Mouse (Mus musculus): ENCODE measurements around the gene Nup93. TPM values are rescaled to one million over a fixed set of nuclear protein-coding genes. Genes with fewer than 3 reads are reported as not detected.

The Nup93 gene
- polyA plus RNA-seq, 1 experiment from 2014 or later = 74.9 TPM

DNA sequence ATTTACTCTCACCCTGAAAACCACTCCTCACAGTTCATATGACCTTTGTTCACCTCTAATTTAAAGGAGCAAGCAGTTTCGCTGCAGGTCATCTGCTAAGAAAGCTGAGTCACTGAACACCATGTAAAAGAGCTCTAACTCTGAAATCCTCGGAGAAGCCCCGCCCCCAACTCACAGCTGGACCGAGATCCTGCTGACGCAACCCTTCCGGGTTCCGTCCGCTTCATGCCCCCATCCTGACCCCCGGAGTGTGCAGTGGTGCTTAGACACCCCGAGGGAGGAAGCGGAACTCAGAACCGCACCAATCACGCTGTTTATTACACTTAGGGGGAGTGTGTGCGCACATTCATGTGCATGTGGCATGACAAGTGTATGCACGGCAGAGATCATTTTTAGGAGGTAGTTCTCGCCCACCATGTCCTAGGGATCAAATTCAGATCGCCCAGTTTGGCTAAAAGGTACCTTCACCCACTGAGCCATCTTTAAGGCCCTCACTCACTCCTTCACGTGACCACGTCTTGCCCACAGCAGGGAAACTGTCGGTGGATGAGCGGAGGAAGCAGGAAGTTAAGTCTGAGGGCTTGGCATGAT is 23.2 kb upstream of the Nup93 start:
- 17% methylated on average over 21 of the region's 21 CpGs for WGBS
- Histone ChIP-seq H3K9me3 (no peaks in the 10 kb centered on the region), H3K27ac (peak overlapping the region; percentile 54; the same call in 1 of the 2 replicates), H3K4me3 (replicated peaks) (peak overlapping the region; percentile 29), H3K36me3 (no peaks in the 10 kb centered on the region), H3K4me1 (replicated peaks) (peaks cover 10% of the 10 kb centered on the region), H3K4me2 (replicated peaks) (peak overlapping the region; percentile 67), H3K27me3 (replicated peaks) (peaks cover 7% of the 10 kb centered on the region), H3K9ac (peak overlapping the region; percentile 36)
- peak; percentile 60 for ATAC-seq

DNA sequence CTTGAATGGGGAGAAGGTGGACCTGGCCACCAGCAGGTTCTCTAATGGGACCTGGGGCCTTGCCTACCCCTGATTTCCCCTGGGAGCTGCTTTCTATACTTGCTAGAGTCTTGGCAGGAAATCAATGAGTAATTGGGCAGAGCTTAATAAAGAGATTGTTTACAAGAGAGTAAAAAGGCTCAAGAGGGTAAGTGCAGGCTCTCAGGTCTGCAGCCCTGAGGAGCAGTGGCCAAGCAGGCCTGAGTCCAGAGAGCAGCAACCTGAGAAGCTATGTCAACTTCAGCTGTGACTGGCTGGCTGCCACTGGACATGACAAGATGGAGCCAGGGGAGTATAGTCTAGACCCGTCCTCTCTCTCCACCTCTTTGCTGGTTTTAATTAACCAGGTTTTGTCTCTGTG is 21.4 kb upstream of the Nup93 start:
- Histone ChIP-seq H3K4me1 (replicated peaks) (no peaks in the 10 kb centered on the region; the same call in 1 of the 2 replicates), H3K9ac (no peak overlapping the region), H3K27me3 (replicated peaks) (no peaks in the 10 kb centered on the region), H3K9me3 (no peaks in the 10 kb centered on the region), H3K4me2 (replicated peaks) (no peak overlapping the region), H3K27ac (no peak overlapping the region), H3K36me3 (no peaks in the 10 kb centered on the region), H3K4me3 (replicated peaks) (no peak overlapping the region)
- no peak for ATAC-seq
- WGBS = 83% methylated on average over 1 of the region's 1 CpGs

DNA sequence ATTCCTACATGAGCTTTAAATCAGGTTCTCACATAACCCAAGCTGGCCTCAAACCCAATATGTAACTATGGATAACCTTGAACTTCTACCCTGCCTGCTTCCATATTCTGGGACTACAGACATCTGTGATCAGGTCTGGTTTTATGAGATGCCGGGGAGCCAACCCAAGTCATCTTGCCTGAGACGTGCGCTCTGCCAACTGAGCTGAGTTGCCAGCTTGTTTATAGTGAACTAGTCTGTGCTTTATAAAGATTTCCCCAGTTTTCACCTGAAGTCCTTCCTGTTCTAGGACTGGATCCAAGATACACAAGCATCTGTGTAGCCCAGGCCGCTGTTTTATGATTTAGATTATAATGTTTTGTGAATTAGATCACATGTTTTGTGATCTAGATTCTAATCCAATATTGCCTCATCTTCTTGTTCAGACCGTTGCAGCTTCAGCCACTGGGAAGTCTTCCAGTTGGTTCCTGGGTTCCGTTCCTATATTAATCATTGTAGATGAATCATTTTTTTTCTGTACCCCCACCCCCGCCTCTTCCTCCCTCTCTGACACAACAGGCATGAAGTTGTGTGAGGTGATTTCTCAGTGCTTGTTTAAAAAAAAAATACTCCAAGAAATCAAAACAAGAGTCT is 19.7 kb upstream of the Nup93 start:
- Histone ChIP-seq H3K4me3 (replicated peaks) (no peak overlapping the region), H3K36me3 (no peaks in the 10 kb centered on the region), H3K9me3 (no peaks in the 10 kb centered on the region), H3K27me3 (replicated peaks) (no peaks in the 10 kb centered on the region), H3K4me1 (replicated peaks) (no peaks in the 10 kb centered on the region; the same call in 1 of the 2 replicates), H3K4me2 (replicated peaks) (no peak overlapping the region), H3K9ac (no peak overlapping the region), H3K27ac (no peak overlapping the region)
- ATAC-seq = no peak
- WGBS = 81% methylated on average over 7 of the region's 7 CpGs

DNA sequence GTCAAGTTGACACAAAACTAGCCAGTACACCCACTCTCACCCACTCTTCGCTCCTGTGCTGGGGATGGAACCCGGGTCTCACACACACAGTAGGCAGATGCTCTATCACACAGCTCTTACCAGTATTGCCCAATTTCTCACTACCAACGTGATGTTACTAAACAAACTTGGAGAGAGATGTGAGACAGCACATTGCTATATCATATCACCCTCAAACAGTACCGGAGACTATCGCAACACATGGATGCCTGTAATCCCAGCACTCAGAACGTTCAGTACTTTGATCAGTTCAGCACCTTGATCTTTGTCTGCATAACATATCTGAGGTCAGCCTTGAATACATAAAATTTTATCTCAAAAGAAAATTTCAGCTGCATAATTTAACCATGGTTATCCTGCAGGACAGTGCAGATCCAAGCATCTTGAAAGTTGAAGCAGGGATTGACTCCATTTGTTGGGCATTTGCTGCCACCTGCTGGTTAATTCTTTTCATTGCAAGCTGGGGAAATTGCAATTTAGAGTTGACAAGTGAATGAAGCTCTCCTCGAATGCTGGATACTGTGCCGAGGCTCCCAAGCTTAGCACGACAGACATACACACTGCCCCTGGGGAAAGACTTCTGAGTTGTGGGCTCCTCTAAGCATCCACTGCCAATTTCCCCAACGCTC is 15.0 kb upstream of the Nup93 start:
- Histone ChIP-seq H3K4me2 (replicated peaks) (no peak overlapping the region), H3K9me3 (no peaks in the 10 kb centered on the region), H3K4me3 (replicated peaks) (no peak overlapping the region), H3K36me3 (no peaks in the 10 kb centered on the region), H3K4me1 (replicated peaks) (no peaks in the 10 kb centered on the region), H3K27ac (no peak overlapping the region), H3K9ac (no peak overlapping the region), H3K27me3 (replicated peaks) (no peaks in the 10 kb centered on the region)
- WGBS = 44% methylated on average over 10 of the region's 10 CpGs
- peak; percentile 47; the same call in 1 of the 2 replicates for ATAC-seq

DNA sequence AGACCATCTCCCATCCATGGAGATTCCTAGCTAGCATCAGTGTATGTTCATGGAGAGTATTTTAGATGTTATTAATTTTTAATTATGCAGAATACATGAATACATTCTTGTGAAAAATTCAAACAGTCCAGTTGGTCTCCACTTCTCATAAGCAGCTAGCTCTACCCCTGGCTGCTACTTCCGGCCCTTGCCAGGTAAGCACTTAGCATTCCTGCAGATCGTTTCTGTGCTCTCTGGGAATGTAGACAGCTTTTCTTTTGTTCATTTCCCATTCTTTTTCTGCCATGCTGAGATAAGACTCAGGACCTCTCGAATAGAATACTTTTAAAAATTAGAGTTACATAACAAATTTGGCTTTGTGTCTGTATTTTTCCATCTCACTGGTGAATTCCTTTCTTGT is 10.3 kb upstream of the Nup93 start:
- Histone ChIP-seq H3K9me3 (no peaks in the 10 kb centered on the region), H3K27me3 (replicated peaks) (no peaks in the 10 kb centered on the region), H3K4me3 (replicated peaks) (no peak overlapping the region), H3K9ac (no peak overlapping the region), H3K36me3 (no peaks in the 10 kb centered on the region), H3K4me2 (replicated peaks) (no peak overlapping the region), H3K27ac (no peak overlapping the region), H3K4me1 (replicated peaks) (no peaks in the 10 kb centered on the region)
- ATAC-seq = no peak
- WGBS = 60% methylated on average over 3 of the region's 3 CpGs

DNA sequence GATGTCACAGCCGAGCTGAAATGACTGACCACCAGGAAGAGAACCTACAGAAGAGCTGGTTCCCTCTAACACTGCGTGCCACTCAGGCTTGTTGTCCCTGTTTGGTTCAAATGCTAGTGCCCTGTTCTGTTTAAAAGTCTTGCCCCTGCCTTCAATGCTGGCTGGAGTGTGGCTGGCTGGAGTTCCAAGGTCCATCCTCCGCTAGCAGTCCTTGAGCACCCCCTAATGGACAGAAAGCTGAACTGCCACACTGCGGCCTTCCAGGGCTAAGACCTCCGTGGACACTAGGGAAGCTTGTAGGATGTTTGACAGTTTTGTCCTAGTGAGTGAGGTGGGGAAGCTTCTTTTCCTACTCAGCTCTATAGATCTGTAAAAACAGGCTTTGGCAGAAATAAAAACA is 8.6 kb upstream of the Nup93 start:
- ATAC-seq = peak; percentile 84
- no peaks in the 10 kb centered on the region for H3K27me3 ChIP-seq (replicated peaks)
- H3K9me3 ChIP-seq = no peaks in the 10 kb centered on the region
- H3K4me1 ChIP-seq (replicated peaks) = no peaks in the 10 kb centered on the region
- 16% methylated on average over 5 of the region's 5 CpGs for WGBS
- H3K4me3 ChIP-seq (replicated peaks) = no peak overlapping the region
- H3K4me2 ChIP-seq (replicated peaks) = no peak overlapping the region
- no peaks in the 10 kb centered on the region for H3K36me3 ChIP-seq
- H3K27ac ChIP-seq = no peak overlapping the region
- H3K9ac ChIP-seq = no peak overlapping the region

DNA sequence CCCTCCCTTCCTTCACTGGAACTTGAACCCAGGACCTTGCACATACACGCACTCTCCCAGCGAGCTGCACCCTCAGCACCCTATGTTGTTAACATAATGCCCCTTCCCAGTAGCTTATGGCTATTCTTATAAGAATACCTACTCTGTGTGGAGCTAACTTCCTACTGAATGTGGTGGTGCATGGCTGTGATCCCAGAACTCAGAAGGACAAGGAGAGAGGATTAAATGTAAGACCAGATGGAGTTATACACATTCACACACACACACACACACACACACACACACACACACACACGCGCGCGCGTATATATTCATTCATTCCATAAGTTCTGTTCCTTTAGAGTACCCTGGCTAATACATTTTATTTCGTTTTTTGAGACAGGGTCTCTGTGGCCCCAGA is 8.1 kb upstream of the Nup93 start:
- Histone ChIP-seq H3K9ac (no peak overlapping the region), H3K27ac (no peak overlapping the region), H3K36me3 (no peaks in the 10 kb centered on the region), H3K4me3 (replicated peaks) (no peak overlapping the region), H3K27me3 (replicated peaks) (no peaks in the 10 kb centered on the region), H3K4me2 (replicated peaks) (no peak overlapping the region), H3K4me1 (replicated peaks) (no peaks in the 10 kb centered on the region), H3K9me3 (no peaks in the 10 kb centered on the region)
- 84% methylated on average over 8 of the region's 8 CpGs for WGBS
- ATAC-seq = peak; percentile 31; the same call in 1 of the 2 replicates

DNA sequence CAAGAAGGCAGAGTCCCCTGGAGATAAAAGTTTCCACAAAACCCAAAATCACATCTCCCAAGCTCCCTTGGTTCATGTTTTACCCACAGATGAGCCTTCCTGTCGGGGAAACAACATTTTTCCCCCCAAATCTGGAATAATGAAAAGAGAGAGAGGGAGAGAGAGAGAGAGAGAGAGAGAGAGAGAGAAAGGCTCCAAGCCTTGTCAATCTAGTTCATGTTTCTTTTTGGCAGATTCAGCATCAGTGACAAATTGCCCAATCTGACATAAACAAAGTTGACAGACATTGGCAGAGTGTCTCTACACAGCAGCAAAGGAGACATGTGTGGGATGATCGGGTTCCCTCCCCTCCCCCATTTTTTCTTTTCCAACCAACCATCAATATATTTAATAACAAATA is 6.9 kb upstream of the Nup93 start:
- H3K27ac ChIP-seq = no peak overlapping the region
- no peak for ATAC-seq

DNA sequence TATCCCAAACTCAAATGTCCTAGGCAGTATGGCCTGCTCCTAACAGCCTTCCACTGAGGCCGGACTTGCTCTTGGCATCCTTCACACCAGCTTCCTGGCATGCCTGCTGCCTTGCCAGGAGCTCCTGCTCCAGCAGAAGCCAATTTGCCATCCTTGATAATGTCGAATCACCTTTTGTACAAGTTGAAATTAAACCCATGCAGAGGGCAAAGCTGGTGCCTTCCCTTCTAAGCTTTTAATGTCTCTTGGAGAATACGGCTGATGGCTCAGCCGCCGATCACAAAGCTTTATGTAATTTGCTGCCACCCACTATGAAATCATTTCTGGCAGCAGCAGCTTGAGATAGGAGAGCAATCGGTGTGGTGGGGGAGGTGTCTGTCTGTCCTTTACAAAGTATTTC is 4.7 kb upstream of the Nup93 start:
- no peak for ATAC-seq
- Histone ChIP-seq H3K36me3 (no peaks in the 10 kb centered on the region), H3K4me3 (replicated peaks) (no peak overlapping the region), H3K4me2 (replicated peaks) (no peak overlapping the region), H3K27ac (no peak overlapping the region), H3K4me1 (replicated peaks) (no peaks in the 10 kb centered on the region), H3K9ac (no peak overlapping the region), H3K9me3 (no peaks in the 10 kb centered on the region), H3K27me3 (replicated peaks) (no peaks in the 10 kb centered on the region)
- WGBS = 86% methylated on average over 6 of the region's 6 CpGs

More for the DNA sequence above, 6.9 kb upstream of the Nup93 start:
- no peaks in the 10 kb centered on the region for H3K9me3 ChIP-seq
- no peaks in the 10 kb centered on the region for H3K27me3 ChIP-seq (replicated peaks)
- no peak overlapping the region for H3K4me2 ChIP-seq (replicated peaks)
- H3K9ac ChIP-seq = no peak overlapping the region
- no peaks in the 10 kb centered on the region for H3K36me3 ChIP-seq
- H3K4me1 ChIP-seq (replicated peaks) = no peaks in the 10 kb centered on the region
- H3K4me3 ChIP-seq (replicated peaks) = no peak overlapping the region
- 74% methylated on average over 2 of the region's 2 CpGs for WGBS

DNA sequence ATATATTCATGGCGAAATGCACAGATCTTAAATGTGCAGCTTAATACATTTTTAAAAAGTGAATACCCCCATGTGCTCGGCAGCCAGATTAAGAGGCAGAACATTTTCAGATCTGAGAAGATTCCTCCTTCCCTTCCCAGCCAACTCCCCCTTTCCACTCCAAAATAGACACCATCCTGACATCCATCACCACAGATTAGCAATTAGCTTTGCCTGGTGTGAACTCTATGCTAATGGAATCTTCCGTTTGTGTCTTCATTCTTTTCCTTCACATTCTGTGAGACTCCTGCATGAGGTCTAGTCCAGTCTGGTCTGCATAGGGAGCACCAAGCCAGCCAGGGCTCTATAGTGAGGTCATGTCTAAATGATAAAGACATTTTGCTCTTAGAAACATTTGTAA is 4.1 kb upstream of the Nup93 start:
- Histone ChIP-seq H3K36me3 (no peaks in the 10 kb centered on the region), H3K4me3 (replicated peaks) (no peak overlapping the region), H3K9me3 (no peaks in the 10 kb centered on the region), H3K4me1 (replicated peaks) (0 out of 2 replicates have a peak, but pooled peaks cover 1% of the 10 kb centered on the region), H3K27ac (no peak overlapping the region), H3K9ac (no peak overlapping the region), H3K4me2 (replicated peaks) (no peak overlapping the region), H3K27me3 (replicated peaks) (no peaks in the 10 kb centered on the region)
- ATAC-seq = no peak
- WGBS = 77% methylated on average over 3 of the region's 3 CpGs

DNA sequence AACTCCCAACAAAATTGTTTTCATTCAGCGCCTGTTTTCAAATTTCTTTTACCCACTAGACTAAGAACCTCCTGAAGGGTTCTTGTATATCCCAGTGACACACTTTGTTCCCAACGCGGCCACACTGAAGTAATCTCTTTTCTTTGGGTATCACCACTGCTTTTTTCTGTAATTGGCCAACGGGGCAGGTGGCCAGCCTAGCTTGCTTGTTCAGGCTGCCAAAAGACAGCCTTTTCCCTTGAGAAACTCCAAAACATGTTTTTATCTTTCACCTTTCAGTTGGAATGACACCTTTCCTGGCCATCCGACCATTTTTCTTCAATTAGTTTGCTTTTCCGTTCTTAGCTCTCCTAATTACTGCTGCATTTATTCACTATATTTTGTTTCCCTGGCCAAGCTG is 545 bp upstream of the Nup93 start:
- ATAC-seq = no peak
- H3K27me3 ChIP-seq (replicated peaks) = no peaks in the 10 kb centered on the region
- peak overlapping the region; percentile 81 for H3K4me2 ChIP-seq (replicated peaks)
- no peaks in the 10 kb centered on the region for H3K9me3 ChIP-seq
- H3K4me1 ChIP-seq (replicated peaks) = peaks cover 3% of the 10 kb centered on the region; the same call in 1 of the 2 replicates
- 69% methylated on average over 6 of the region's 6 CpGs for WGBS
- H3K4me3 ChIP-seq (replicated peaks) = peak overlapping the region; percentile 94
- H3K9ac ChIP-seq = peak overlapping the region; percentile 23; the same call in 1 of the 2 replicates
- no peak overlapping the region for H3K27ac ChIP-seq
- no peaks in the 10 kb centered on the region for H3K36me3 ChIP-seq

DNA sequence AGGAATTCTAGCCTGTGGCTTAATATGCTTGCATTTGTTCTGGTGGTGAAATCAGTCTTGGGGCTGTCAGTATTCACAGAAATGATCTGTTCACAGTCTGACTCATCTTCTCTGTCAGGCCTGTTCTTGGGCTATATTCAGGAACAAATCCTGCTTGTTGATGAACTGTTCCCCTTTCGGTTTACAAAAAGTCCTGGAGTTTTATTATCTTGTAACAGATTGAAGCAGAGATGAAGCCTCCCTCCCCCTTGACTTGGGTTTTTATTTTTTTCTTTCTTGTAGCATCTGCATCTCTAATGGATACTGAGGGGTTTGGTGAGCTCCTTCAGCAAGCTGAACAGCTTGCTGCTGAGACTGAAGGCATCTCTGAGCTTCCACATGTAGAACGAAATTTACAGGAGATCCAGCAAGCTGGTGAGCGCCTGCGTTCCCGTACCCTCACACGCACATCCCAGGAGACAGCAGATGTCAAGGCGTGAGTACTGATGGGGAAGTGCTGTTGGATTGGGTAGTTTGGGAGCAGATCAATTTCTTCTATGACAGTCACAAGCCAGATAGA is 13.1 kb downstream of the Nup93 start:
- WGBS = 86% methylated on average over 7 of the region's 7 CpGs
- Histone ChIP-seq H3K4me2 (replicated peaks) (no peak overlapping the region), H3K27me3 (replicated peaks) (no peaks in the 10 kb centered on the region), H3K4me1 (replicated peaks) (no peaks in the 10 kb centered on the region), H3K27ac (no peak overlapping the region), H3K4me3 (replicated peaks) (no peak overlapping the region), H3K36me3 (0 out of 2 replicates have a peak, but pooled peaks cover 2% of the 10 kb centered on the region), H3K9ac (no peak overlapping the region), H3K9me3 (no peaks in the 10 kb centered on the region)
- ATAC-seq = no peak

Measured in intestine, embryonic 15.5 days (tissue).